Mouse (Mus musculus) midbrain, postnatal 0 days (tissue): ENCODE results near the gene Ttyh2. TPM values are rescaled to one million over a fixed set of nuclear protein-coding genes. Genes with fewer than 3 reads are reported as not detected.
A peak's percentile ranks its signal among the peaks of the same experiment; 100 is the strongest.

Source experiments
- ATAC-seq: fragments of 200-750 bp; cut with Nextera tagmentation; 2 replicates; pipeline ENCODE4 v1.8.0; 2017; ENCODE audit warnings: moderate number of reproducible peaks, mild to moderate bottlenecking, moderate TSS enrichment, moderate library complexity; ENCODE audit not compliant: low FRiP score
- DNase-seq: peaks from one replicate; pipeline ENCODE4 v3.0.0-alpha.2; 2015; ENCODE audit warnings: low spot score
- H3K27ac ChIP-seq: fragments of 300-500 bp; sonication (generic); 2 replicates; pipeline ENCODE4 v1.5.1; 2014; ENCODE audit warnings: low read depth, mild to moderate bottlenecking, low read length, mixed read lengths
- H3K27me3 ChIP-seq: fragments of 300-500 bp; sonication (generic); 2 replicates; pipeline ENCODE4 v1.6.1; 2014; ENCODE audit warnings: low read length, control low read depth, mixed read lengths; ENCODE audit not compliant: insufficient read depth
- H3K36me3 ChIP-seq: fragments of 300-500 bp; sonication (generic); 2 replicates; pipeline ENCODE4 v1.6.1; 2014; ENCODE audit warnings: low read length, control low read depth, mixed read lengths; ENCODE audit not compliant: insufficient read depth
- H3K4me1 ChIP-seq: fragments of 300-500 bp; sonication (generic); 2 replicates; pipeline ENCODE4 v1.6.1; 2014; ENCODE audit warnings: mild to moderate bottlenecking, control low read depth, antibody characterized with exemption, low read length, mixed read lengths; ENCODE audit not compliant: insufficient read depth
- H3K4me2 ChIP-seq: fragments of 300-500 bp; sonication (generic); 2 replicates; pipeline ENCODE4 v1.6.1; 2014; ENCODE audit warnings: low read depth, mild to moderate bottlenecking, low read length, mixed read lengths; ENCODE audit not compliant: poor library complexity, severe bottlenecking
- H3K4me3 ChIP-seq: fragments of 300-500 bp; sonication (generic); 2 replicates; pipeline ENCODE4 v1.5.1; 2014; ENCODE audit warnings: low read depth, mild to moderate bottlenecking, low read length, moderate library complexity
- H3K9ac ChIP-seq: fragments of 300-500 bp; sonication (generic); replicated peaks from 2 replicates; pipeline ENCODE4 v1.6.1; 2014; ENCODE audit warnings: mild to moderate bottlenecking, low read length, moderate library complexity, mixed read lengths; ENCODE audit not compliant: poor library complexity, severe bottlenecking
- H3K9me3 ChIP-seq: fragments of 300-500 bp; sonication (generic); 2 replicates; pipeline ENCODE4 v1.6.1; 2016; ENCODE audit warnings: low read length, control low read depth
- CTCF ChIP-seq: IDR thresholded peaks from 2 replicates; pipeline ENCODE4 v1.5.1; 2016; ENCODE audit warnings: antibody characterized with exemption, mild to moderate bottlenecking
- WGBS: fragments of 180-500 bp; shearing (Covaris S2); extraction: QIAGEN DNeasy Blood & Tissue Kit; methylation state at CpG from one replicate; pipeline ENCODE4 v1.1.7; 2014; 5-methylcytosine and 5-hydroxymethylcytosine counted together
- polyA plus RNA-seq: library from polyadenylated mRNA; unstranded; fragments of >200 nt; fragmentation: Nextera tagmentation; extraction: Ambion mirVana; gene quantifications from 2 replicates; pipeline ENCODE4 v1.2.1, GENCODE M21; 2015
- total RNA-seq: library from RNA; depleted of rRNA; stranded (reverse); fragments of >200 nt; gene quantifications from 2 replicates; pipeline ENCODE4 v1.2.3, GENCODE M21; 2014

Ttyh2 gene
- total and polyA plus RNA-seq, 2 experiments from 2014 or later = 27.1 to 58.2 TPM

- no peak for DNase-seq
- WGBS = 84% methylated on average over 15 of the region's 15 CpGs
- Histone ChIP-seq H3K9me3 (no peaks in the 10 kb centered on the region), H3K4me2 (no peak overlapping the region), H3K36me3 (no peaks in the 10 kb centered on the region; the same call in 1 of the 2 replicates), H3K4me3 (no peak overlapping the region), H3K27ac (no peak overlapping the region), H3K4me1 (peaks cover 4% of the 10 kb centered on the region; the same call in 1 of the 2 replicates), H3K27me3 (no peaks in the 10 kb centered on the region), H3K9ac (no peak overlapping the region)
- no peak for TF ChIP-seq CTCF
- no peak for ATAC-seq
Observed at GRCm38 (mm10) chr11:114702311-114702995, 27.2 kb downstream of the Ttyh2 start.

- no peak for TF ChIP-seq CTCF
- H3K27ac ChIP-seq = no peak overlapping the region
- no peaks in the 10 kb centered on the region for H3K27me3 ChIP-seq
Observed at GRCm38 (mm10) chr11:114702996-114703361, 27.7 kb downstream of the Ttyh2 start.

GRCm38 (mm10) chr11:114704071-114704913 lies 29.1 kb downstream of the Ttyh2 start:
- peaks cover 4% of the 10 kb centered on the region; the same call in 1 of the 2 replicates for H3K4me1 ChIP-seq
- no peak overlapping the region for H3K4me3 ChIP-seq
- DNase-seq (peak; percentile 89), ATAC-seq (peak; percentile 90)
- no peaks in the 10 kb centered on the region; the same call in 1 of the 2 replicates for H3K36me3 ChIP-seq
- H3K9ac ChIP-seq = peak overlapping the region; percentile 24; the same call in 1 of the 2 replicates
- H3K9me3 ChIP-seq = no peaks in the 10 kb centered on the region
- H3K4me2 ChIP-seq = peak overlapping the region; percentile 22; the same call in 1 of the 2 replicates
- 29% methylated on average over 22 of the region's 22 CpGs for WGBS
- no peaks in the 10 kb centered on the region for H3K27me3 ChIP-seq
- H3K27ac ChIP-seq = peak overlapping the region; percentile 57
- no peak for TF ChIP-seq CTCF

More at GRCm38 (mm10) chr11:114702996-114703361, 27.7 kb downstream of the Ttyh2 start:
- Histone ChIP-seq H3K4me2 (no peak overlapping the region), H3K36me3 (no peaks in the 10 kb centered on the region; the same call in 1 of the 2 replicates), H3K9ac (no peak overlapping the region), H3K9me3 (no peaks in the 10 kb centered on the region), H3K4me3 (no peak overlapping the region), H3K4me1 (peaks cover 4% of the 10 kb centered on the region; the same call in 1 of the 2 replicates)
- WGBS = 83% methylated on average over 6 of the region's 6 CpGs
- ATAC-seq (no peak), DNase-seq (no peak)

DNA sequence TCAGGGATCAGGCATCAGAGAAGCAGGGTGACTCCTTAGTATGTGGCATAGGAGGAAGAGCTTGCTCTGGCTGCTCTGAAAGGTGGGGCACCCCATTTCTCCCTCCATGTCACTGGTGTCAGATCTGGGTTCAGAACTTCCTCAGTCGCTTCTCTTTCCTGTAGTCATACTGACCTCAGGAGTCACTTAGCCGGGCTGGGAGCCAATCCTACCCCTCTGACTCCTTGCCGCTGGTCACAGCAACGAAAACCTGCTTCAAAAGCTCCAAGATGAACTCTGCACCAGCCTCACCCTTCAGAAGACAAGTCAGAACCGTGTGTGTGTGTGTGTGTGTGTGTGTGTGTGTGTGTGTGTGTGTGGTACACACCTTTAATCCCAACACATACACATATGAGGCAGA lies 31.1 kb downstream of the Ttyh2 start:
- Histone ChIP-seq H3K4me2 (no peak overlapping the region), H3K9ac (no peak overlapping the region), H3K36me3 (no peaks in the 10 kb centered on the region; the same call in 1 of the 2 replicates), H3K9me3 (no peaks in the 10 kb centered on the region), H3K27me3 (no peaks in the 10 kb centered on the region), H3K4me3 (no peak overlapping the region), H3K27ac (no peak overlapping the region), H3K4me1 (peaks cover 4% of the 10 kb centered on the region; the same call in 1 of the 2 replicates)
- no peak for DNase-seq
- WGBS = 87% methylated on average over 5 of the region's 5 CpGs
- no peak for ATAC-seq
- TF ChIP-seq CTCF = no peak

- Histone ChIP-seq H3K27ac (no peak overlapping the region), H3K36me3 (no peaks in the 10 kb centered on the region; the same call in 1 of the 2 replicates), H3K4me1 (no peaks in the 10 kb centered on the region), H3K4me2 (no peak overlapping the region), H3K4me3 (no peak overlapping the region), H3K9ac (no peak overlapping the region), H3K9me3 (no peaks in the 10 kb centered on the region), H3K27me3 (no peaks in the 10 kb centered on the region)
- no peak for DNase-seq
- ATAC-seq = no peak
- 90% methylated on average over 3 of the region's 3 CpGs for WGBS
- TF ChIP-seq CTCF = no peak
Observed at GRCm38 (mm10) chr11:114711393-114711792, 36.2 kb downstream of the Ttyh2 start.
